Mouse (Mus musculus): ENCODE measurements at regions not wholly inside any gene's neighbourhood (a gene's known extent, or its start where the extent isn't known, plus 50 kb on each side); places are given as distances from the start of the nearest gene placed in this dataset.

- Histone ChIP-seq H3K79me3 (ENCODE audit: low read depth) (no peaks in the 10 kb centered on the region), H3K4me3 (ENCODE audit: insufficient read depth, poor library complexity, severe bottlenecking) (no peak overlapping the region), H3K36me3 (ENCODE audit: control insufficient read depth, insufficient read depth) (no peaks in the 10 kb centered on the region), H3K27me3 (ENCODE audit: control insufficient read depth, insufficient read depth, insufficient read length) (no peaks in the 10 kb centered on the region), H3K79me2 (ENCODE audit: control insufficient read depth, insufficient read depth) (no peaks in the 10 kb centered on the region), H3ac (ENCODE audit: control insufficient read depth, insufficient read length, low read depth) (no peak overlapping the region)
- TF ChIP-seq CEBPB (IDR thresholded peaks at IDR 0.05; ENCODE audit: low read depth) (no peak), MYOG (IDR thresholded peaks at IDR 0.05; ENCODE audit: control insufficient read depth, extremely low read depth, insufficient read length) (no peak), MAX (IDR thresholded peaks at IDR 0.05) (no peak), USF1 (IDR thresholded peaks at IDR 0.05; ENCODE audit: low read depth) (no peak), MYOD1 (IDR thresholded peaks at IDR 0.05; ENCODE audit: control insufficient read depth, insufficient read length, low read depth) (no peak), FOSL1 (IDR thresholded peaks at IDR 0.05; ENCODE audit: insufficient read depth, low read length, poor library complexity, severe bottlenecking) (no peak), CTCF (IDR thresholded peaks at IDR 0.05; ENCODE audit: control insufficient read depth, insufficient read depth, insufficient read length) (no peak)
Observed at GRCm38 (mm10) chr4:35417866-35418265, 191.9 kb upstream of the C9orf72 start.

DNA sequence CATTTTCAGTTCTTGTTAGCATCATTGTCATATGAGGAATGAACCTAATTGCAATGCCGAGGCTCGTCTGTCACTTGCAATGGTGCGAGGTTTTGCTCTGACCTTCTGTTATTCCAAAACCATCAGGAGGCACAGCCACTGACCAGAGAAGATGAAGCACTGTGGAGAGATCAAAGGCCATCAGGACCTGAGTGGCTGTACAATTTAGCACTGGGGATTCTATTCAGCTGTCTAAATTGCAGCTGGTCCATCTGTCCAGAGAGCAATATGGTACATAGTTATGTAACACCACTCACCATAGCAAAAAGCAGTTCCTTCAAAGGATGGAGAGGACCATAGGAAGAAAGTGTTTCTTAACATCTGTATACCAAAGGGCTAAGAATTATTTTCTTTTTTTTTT, 187.5 kb upstream of the C9orf72 start:
- TF ChIP-seq FOSL1 (IDR thresholded peaks at IDR 0.05; ENCODE audit: insufficient read depth, low read length, poor library complexity, severe bottlenecking) = no peak

DNA sequence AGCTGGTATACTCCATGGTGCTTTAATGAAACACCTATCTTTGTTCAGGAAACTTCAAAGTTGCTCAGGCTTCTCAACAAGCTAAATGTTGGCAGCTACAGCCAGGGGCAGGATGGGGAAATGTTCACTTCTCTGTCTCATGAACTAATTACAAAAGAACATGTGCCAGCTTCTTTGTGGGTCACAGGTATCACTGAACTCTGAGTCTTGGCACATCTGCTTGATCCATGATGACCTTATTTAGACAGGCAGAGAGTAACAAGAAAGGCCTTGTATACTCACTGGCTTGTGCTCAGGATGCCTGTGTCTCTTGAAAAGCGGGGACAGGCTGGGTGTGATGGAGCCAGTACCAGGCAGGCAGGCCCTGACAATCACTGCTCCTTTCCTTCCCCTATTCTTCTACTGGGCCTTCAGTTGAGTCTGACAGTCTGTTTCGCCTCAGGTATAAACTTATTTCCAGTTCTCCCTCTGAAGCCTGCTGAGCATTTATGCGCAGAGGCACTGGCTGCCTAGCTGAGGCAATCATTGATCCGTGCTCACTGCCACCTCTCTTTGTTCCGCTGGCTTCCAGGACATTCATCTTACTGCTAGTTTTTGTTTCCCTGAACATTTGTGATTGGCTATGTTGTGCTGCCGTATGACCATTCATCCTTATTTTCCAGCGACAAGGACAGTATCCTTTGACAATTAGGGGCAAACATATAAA, 179.5 kb upstream of the C9orf72 start:
- no peak overlapping the region for H3K4me3 ChIP-seq (ENCODE audit: insufficient read depth, poor library complexity, severe bottlenecking)
- H3ac ChIP-seq (ENCODE audit: control insufficient read depth, insufficient read length, low read depth) = no peak overlapping the region
- no peaks in the 10 kb centered on the region for H3K36me3 ChIP-seq (ENCODE audit: control insufficient read depth, insufficient read depth)
- H3K79me3 ChIP-seq (ENCODE audit: low read depth) = no peaks in the 10 kb centered on the region
- H3K79me2 ChIP-seq (ENCODE audit: control insufficient read depth, insufficient read depth) = no peaks in the 10 kb centered on the region
- TF ChIP-seq MYOG (IDR thresholded peaks at IDR 0.05; ENCODE audit: control insufficient read depth, extremely low read depth, insufficient read length) (no peak), MYOD1 (IDR thresholded peaks at IDR 0.05; ENCODE audit: control insufficient read depth, insufficient read length, low read depth) (no peak), MAX (IDR thresholded peaks at IDR 0.05) (no peak), FOSL1 (IDR thresholded peaks at IDR 0.05; ENCODE audit: insufficient read depth, low read length, poor library complexity, severe bottlenecking) (no peak), CEBPB (IDR thresholded peaks at IDR 0.05; ENCODE audit: low read depth) (no peak), CTCF (IDR thresholded peaks at IDR 0.05; ENCODE audit: control insufficient read depth, insufficient read depth, insufficient read length) (no peak), USF1 (IDR thresholded peaks at IDR 0.05; ENCODE audit: low read depth) (no peak)
- H3K27me3 ChIP-seq (ENCODE audit: control insufficient read depth, insufficient read depth, insufficient read length) = no peaks in the 10 kb centered on the region

More for the DNA sequence above, 187.5 kb upstream of the C9orf72 start:
- H3K36me3 ChIP-seq (ENCODE audit: control insufficient read depth, insufficient read depth) = no peaks in the 10 kb centered on the region
- no peaks in the 10 kb centered on the region for H3K79me2 ChIP-seq (ENCODE audit: control insufficient read depth, insufficient read depth)
- no peak overlapping the region for H3ac ChIP-seq (ENCODE audit: control insufficient read depth, insufficient read length, low read depth)
- H3K79me3 ChIP-seq (ENCODE audit: low read depth) = no peaks in the 10 kb centered on the region
- no peak overlapping the region for H3K4me3 ChIP-seq (ENCODE audit: insufficient read depth, poor library complexity, severe bottlenecking)
- H3K27me3 ChIP-seq (ENCODE audit: control insufficient read depth, insufficient read depth, insufficient read length) = no peaks in the 10 kb centered on the region

DNA sequence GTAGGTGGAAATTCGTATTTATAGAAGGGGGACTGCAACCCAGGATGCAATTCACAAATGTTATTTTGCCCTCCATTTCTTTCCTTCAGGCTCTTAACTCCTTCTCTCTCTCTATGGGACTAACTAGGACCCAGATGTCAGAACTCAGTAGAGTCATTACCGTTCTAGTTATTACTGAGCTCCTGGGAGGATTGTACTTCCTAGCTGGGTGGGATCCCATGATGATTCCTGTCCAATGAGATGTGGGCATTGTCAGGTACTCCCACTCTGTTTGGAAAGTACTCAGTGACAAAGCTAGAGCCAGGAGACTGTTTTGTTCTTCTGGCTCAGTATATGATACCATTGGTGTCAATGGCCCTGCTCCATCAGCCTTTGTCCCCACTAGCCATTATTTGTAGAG, 178.1 kb upstream of the C9orf72 start:
- Histone ChIP-seq H3ac (ENCODE audit: control insufficient read depth, insufficient read length, low read depth) (no peak overlapping the region), H3K27me3 (ENCODE audit: control insufficient read depth, insufficient read depth, insufficient read length) (no peaks in the 10 kb centered on the region), H3K4me3 (ENCODE audit: insufficient read depth, poor library complexity, severe bottlenecking) (no peak overlapping the region), H3K36me3 (ENCODE audit: control insufficient read depth, insufficient read depth) (no peaks in the 10 kb centered on the region), H3K79me3 (ENCODE audit: low read depth) (no peaks in the 10 kb centered on the region), H3K79me2 (ENCODE audit: control insufficient read depth, insufficient read depth) (no peaks in the 10 kb centered on the region)
- no peak for TF ChIP-seq MYOD1 (IDR thresholded peaks at IDR 0.05; ENCODE audit: control insufficient read depth, insufficient read length, low read depth)
- TF ChIP-seq CTCF (IDR thresholded peaks at IDR 0.05; ENCODE audit: control insufficient read depth, insufficient read depth, insufficient read length) = no peak
- no peak for TF ChIP-seq CEBPB (IDR thresholded peaks at IDR 0.05; ENCODE audit: low read depth)
- TF ChIP-seq FOSL1 (IDR thresholded peaks at IDR 0.05; ENCODE audit: insufficient read depth, low read length, poor library complexity, severe bottlenecking) = no peak
- TF ChIP-seq MYOG (IDR thresholded peaks at IDR 0.05; ENCODE audit: control insufficient read depth, extremely low read depth, insufficient read length) = no peak

GRCm38 (mm10) chr4:35403594-35403993, 177.6 kb upstream of the C9orf72 start:
- no peaks in the 10 kb centered on the region for H3K36me3 ChIP-seq (ENCODE audit: control insufficient read depth, insufficient read depth)
- H3K79me3 ChIP-seq (ENCODE audit: low read depth) = no peaks in the 10 kb centered on the region
- no peaks in the 10 kb centered on the region for H3K79me2 ChIP-seq (ENCODE audit: control insufficient read depth, insufficient read depth)
- no peak overlapping the region for H3K4me3 ChIP-seq (ENCODE audit: insufficient read depth, poor library complexity, severe bottlenecking)
- TF ChIP-seq MYOD1 (IDR thresholded peaks at IDR 0.05; ENCODE audit: control insufficient read depth, insufficient read length, low read depth) = no peak
- no peak for TF ChIP-seq FOSL1 (IDR thresholded peaks at IDR 0.05; ENCODE audit: insufficient read depth, low read length, poor library complexity, severe bottlenecking)
- no peak for TF ChIP-seq CEBPB (IDR thresholded peaks at IDR 0.05; ENCODE audit: low read depth)
- TF ChIP-seq MAX (IDR thresholded peaks at IDR 0.05) = no peak
- no peak for TF ChIP-seq CTCF (IDR thresholded peaks at IDR 0.05; ENCODE audit: control insufficient read depth, insufficient read depth, insufficient read length)
- H3ac ChIP-seq (ENCODE audit: control insufficient read depth, insufficient read length, low read depth) = no peak overlapping the region
- no peaks in the 10 kb centered on the region for H3K27me3 ChIP-seq (ENCODE audit: control insufficient read depth, insufficient read depth, insufficient read length)

GRCm38 (mm10) chr4:35402376-35403133, 176.6 kb upstream of the C9orf72 start:
- no peaks in the 10 kb centered on the region for H3K79me2 ChIP-seq (ENCODE audit: control insufficient read depth, insufficient read depth)
- no peak for TF ChIP-seq MYOD1 (IDR thresholded peaks at IDR 0.05; ENCODE audit: control insufficient read depth, insufficient read length, low read depth)
- no peak for TF ChIP-seq FOSL1 (IDR thresholded peaks at IDR 0.05; ENCODE audit: insufficient read depth, low read length, poor library complexity, severe bottlenecking)
- no peak for TF ChIP-seq USF1 (IDR thresholded peaks at IDR 0.05; ENCODE audit: low read depth)
- TF ChIP-seq MYOG (IDR thresholded peaks at IDR 0.05; ENCODE audit: control insufficient read depth, extremely low read depth, insufficient read length) = no peak
- no peak for TF ChIP-seq CEBPB (IDR thresholded peaks at IDR 0.05; ENCODE audit: low read depth)
- no peak for TF ChIP-seq MAX (IDR thresholded peaks at IDR 0.05)
- no peaks in the 10 kb centered on the region for H3K79me3 ChIP-seq (ENCODE audit: low read depth)
- H3K4me3 ChIP-seq (ENCODE audit: insufficient read depth, poor library complexity, severe bottlenecking) = no peak overlapping the region
- H3K27me3 ChIP-seq (ENCODE audit: control insufficient read depth, insufficient read depth, insufficient read length) = no peaks in the 10 kb centered on the region
- H3K36me3 ChIP-seq (ENCODE audit: control insufficient read depth, insufficient read depth) = no peaks in the 10 kb centered on the region
- H3ac ChIP-seq (ENCODE audit: control insufficient read depth, insufficient read length, low read depth) = no peak overlapping the region
